Mouse (Mus musculus): ENCODE measurements around the gene Sstr3.

Sstr3 gene

GRCm38 (mm10) chr15:78502437-78503132, 41.9 kb downstream of the Sstr3 start:
- DNase-seq (ENCODE audit: low spot score), result no peak

GRCm38 (mm10) chr15:78494968-78495406, 49.5 kb downstream of the Sstr3 start, which contains the start of gene Il2rb:
Gene Il2rb (minus strand): TSS chr15:78495271.
- no peak for DNase-seq (ENCODE audit: low spot score)

- DNase-seq (ENCODE audit: low spot score), result no peak
These were observed 51.0 kb downstream of the Sstr3 start for GRCm38 (mm10) chr15:78493401-78494010.

- no peak for DNase-seq (ENCODE audit: low spot score)
These were observed 53.2 kb downstream of the Sstr3 start for GRCm38 (mm10) chr15:78491301-78491700.

GRCm38 (mm10) chr15:78489906-78490305, 54.6 kb downstream of the Sstr3 start:
- no peak for DNase-seq (ENCODE audit: low spot score)

- no peak for DNase-seq (ENCODE audit: low spot score)
These were observed 55.2 kb downstream of the Sstr3 start for GRCm38 (mm10) chr15:78489248-78489647.

- no peak for DNase-seq (ENCODE audit: low spot score)
These were observed 57.4 kb downstream of the Sstr3 start for GRCm38 (mm10) chr15:78487066-78487465.
